Mouse (Mus musculus): ENCODE data around the gene Slc15a5. TPM values are rescaled to one million over a fixed set of nuclear protein-coding genes. Genes with fewer than 3 reads are reported as not detected.

The Slc15a5 gene
- polyA plus RNA-seq, 1 experiment from 2014 or later: not detected

DNA sequence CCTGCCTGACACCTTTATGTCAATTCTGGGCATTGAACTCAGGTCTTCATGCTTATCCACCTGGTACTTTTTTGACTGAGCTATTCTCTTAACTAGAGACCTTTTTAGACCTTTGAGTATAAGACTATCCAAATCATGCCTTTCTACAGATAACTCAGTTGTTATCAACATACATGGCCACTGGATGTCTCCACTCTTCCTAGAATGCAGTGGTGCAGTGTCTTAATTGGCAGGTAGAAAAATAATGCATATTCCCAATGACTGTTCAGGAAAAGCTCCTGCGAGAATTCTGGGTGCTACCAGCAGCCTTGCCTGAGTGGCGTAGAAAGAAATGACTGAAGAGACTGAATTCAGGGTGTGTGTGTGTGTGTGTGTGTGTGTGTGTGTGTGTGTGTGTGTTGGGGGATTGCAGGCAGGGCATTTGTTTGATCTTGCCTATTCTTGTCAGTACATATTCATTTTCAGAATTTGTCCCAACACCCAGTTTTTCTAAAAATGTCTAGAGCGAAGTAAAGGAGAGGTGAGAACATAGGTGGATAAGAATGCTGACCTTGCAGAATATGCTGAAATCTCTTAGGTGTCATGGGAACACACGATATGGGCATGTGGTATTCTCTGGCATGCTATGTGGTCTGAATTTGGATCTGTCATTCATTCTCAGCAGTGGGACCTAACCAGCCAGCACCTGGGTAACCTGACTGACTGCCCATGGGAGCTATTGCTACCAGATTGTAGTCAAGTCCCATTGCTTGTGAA, 119.5 kb downstream of the Slc15a5 start:
- no peaks in the 10 kb centered on the region for H3K9me3 ChIP-seq (replicated peaks; ENCODE audit: control insufficient read depth, low read length)
- H3K9ac ChIP-seq (ENCODE audit: low read length): no peak overlapping the region
- 0 out of 2 replicates have a peak, but pooled peaks cover 3% of the 10 kb centered on the region for H3K4me1 ChIP-seq (ENCODE audit: control insufficient read depth, insufficient read depth, low read length)
- no peak overlapping the region for H3K4me3 ChIP-seq (ENCODE audit: low read depth, low read length)
- no peaks in the 10 kb centered on the region for H3K36me3 ChIP-seq (ENCODE audit: control insufficient read depth, insufficient read depth, low read length)
- H3K27me3 ChIP-seq (replicated peaks; ENCODE audit: control insufficient read depth, insufficient read depth, low read length): no peaks in the 10 kb centered on the region
- H3K27ac ChIP-seq (ENCODE audit: low read depth, low read length): no peak overlapping the region
- DNase-seq (ENCODE audit: low spot score): peak; percentile 46
- WGBS: 91% methylated on average over 4 of the region's 4 CpGs
- ATAC-seq: no peak
- no peak overlapping the region for H3K4me2 ChIP-seq (ENCODE audit: low read length)

DNA sequence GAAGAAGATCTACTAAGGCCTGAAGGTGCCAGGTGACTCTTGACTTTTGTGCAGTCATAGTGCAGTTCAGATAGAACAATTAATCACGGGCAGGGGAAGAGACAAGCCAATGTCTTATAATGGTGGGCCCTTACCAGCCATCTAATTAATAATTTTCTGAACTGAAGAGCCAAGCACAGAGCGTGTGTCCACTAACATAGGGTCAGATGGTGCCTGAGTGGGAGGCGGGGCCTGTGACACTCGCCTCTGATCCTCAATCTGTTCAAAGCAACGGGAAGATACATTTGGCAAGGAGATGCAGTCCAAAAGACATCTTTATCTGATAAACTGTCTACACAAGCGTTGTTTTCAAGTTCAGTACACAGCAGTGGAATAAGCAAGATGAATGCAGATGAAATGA, 122.1 kb downstream of the Slc15a5 start:
- no peak overlapping the region for H3K4me3 ChIP-seq (ENCODE audit: low read depth, low read length)
- 0 out of 2 replicates have a peak, but pooled peaks cover 3% of the 10 kb centered on the region for H3K4me1 ChIP-seq (ENCODE audit: control insufficient read depth, insufficient read depth, low read length)
- H3K36me3 ChIP-seq (ENCODE audit: control insufficient read depth, insufficient read depth, low read length): no peaks in the 10 kb centered on the region
- no peak overlapping the region for H3K9ac ChIP-seq (ENCODE audit: low read length)
- H3K27me3 ChIP-seq (replicated peaks; ENCODE audit: control insufficient read depth, insufficient read depth, low read length): no peaks in the 10 kb centered on the region
- WGBS: 83% methylated on average over 6 of the region's 6 CpGs
- H3K9me3 ChIP-seq (replicated peaks; ENCODE audit: control insufficient read depth, low read length): no peaks in the 10 kb centered on the region
- DNase-seq (ENCODE audit: low spot score) (no peak), ATAC-seq (no peak)
- H3K27ac ChIP-seq (ENCODE audit: low read depth, low read length): no peak overlapping the region
- no peak overlapping the region for H3K4me2 ChIP-seq (ENCODE audit: low read length)

DNA sequence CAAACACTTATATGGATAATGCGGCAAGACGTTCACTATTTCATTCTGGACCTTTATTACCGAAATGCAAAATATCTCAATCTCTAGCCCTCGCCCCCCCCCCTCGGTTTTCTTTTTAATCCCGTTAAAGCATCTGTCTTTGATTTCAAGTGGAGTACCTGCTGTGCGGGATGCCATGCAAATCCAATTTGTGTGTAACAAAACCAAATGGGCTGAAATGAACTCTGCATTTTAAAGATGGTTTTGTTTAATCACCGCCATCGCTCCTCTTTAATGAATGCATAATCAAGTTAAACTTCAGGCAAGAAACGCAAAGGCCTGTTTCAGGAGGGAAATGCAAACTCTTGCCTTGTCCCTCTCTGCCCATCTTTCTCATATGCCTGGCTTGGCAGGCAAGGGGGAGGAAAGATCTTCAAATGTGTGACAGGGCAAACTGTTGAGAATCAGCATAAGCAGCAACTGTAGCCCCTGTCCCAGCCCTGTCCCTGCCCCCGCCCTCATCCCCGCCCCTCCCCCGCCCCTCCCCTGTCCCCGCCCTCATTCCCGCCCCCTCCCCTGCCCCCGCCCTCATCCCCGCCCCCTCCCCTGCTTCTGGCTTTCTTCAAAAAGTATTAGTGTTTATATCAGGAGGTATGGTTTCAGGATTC, 122.8 kb downstream of the Slc15a5 start:
- 10% methylated on average over 16 of the region's 17 CpGs for WGBS
- Histone ChIP-seq H3K9me3 (replicated peaks; ENCODE audit: control insufficient read depth, low read length) (no peaks in the 10 kb centered on the region), H3K4me3 (ENCODE audit: low read depth, low read length) (no peak overlapping the region), H3K4me1 (ENCODE audit: control insufficient read depth, insufficient read depth, low read length) (0 out of 2 replicates have a peak, but pooled peaks cover 3% of the 10 kb centered on the region), H3K27me3 (replicated peaks; ENCODE audit: control insufficient read depth, insufficient read depth, low read length) (no peaks in the 10 kb centered on the region), H3K27ac (ENCODE audit: low read depth, low read length) (0 out of 2 replicates have a peak overlapping the region, but pooled peaks have one; percentile 21), H3K36me3 (ENCODE audit: control insufficient read depth, insufficient read depth, low read length) (no peaks in the 10 kb centered on the region), H3K4me2 (ENCODE audit: low read length) (peak overlapping the region; percentile 24; the same call in 1 of the 2 replicates), H3K9ac (ENCODE audit: low read length) (no peak overlapping the region)
- DNase-seq (ENCODE audit: low spot score) (peak; percentile 69), ATAC-seq (peak; percentile 85)

DNA sequence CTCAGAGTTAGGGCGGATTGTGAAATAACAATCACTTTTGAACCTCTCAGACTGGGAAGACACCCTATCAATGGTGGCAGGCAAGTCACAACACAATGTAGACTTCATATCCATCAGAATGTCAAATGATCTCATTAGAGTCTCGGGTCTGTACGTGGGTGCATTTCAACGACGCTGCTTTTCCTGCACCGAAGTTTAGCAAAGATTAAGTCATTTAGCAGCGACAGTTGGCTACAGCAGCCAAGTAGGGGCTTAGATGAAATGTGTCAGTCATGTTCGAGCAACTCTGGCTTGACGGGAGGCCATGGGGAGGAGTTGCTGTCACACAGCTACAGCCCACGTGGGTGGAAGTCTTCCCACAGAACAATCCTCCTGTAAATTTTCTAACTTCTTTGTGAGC, 133.2 kb downstream of the Slc15a5 start:
- 61% methylated on average over 10 of the region's 10 CpGs for WGBS
- Histone ChIP-seq H3K9ac (ENCODE audit: low read length) (no peak overlapping the region), H3K36me3 (ENCODE audit: control insufficient read depth, insufficient read depth, low read length) (no peaks in the 10 kb centered on the region), H3K4me2 (ENCODE audit: low read length) (no peak overlapping the region), H3K4me3 (ENCODE audit: low read depth, low read length) (no peak overlapping the region), H3K27me3 (replicated peaks; ENCODE audit: control insufficient read depth, insufficient read depth, low read length) (no peaks in the 10 kb centered on the region), H3K27ac (ENCODE audit: low read depth, low read length) (no peak overlapping the region), H3K9me3 (replicated peaks; ENCODE audit: control insufficient read depth, low read length) (no peaks in the 10 kb centered on the region), H3K4me1 (ENCODE audit: control insufficient read depth, insufficient read depth, low read length) (no peaks in the 10 kb centered on the region)
- DNase-seq (ENCODE audit: low spot score) (peak; percentile 39), ATAC-seq (peak; percentile 50)

DNA sequence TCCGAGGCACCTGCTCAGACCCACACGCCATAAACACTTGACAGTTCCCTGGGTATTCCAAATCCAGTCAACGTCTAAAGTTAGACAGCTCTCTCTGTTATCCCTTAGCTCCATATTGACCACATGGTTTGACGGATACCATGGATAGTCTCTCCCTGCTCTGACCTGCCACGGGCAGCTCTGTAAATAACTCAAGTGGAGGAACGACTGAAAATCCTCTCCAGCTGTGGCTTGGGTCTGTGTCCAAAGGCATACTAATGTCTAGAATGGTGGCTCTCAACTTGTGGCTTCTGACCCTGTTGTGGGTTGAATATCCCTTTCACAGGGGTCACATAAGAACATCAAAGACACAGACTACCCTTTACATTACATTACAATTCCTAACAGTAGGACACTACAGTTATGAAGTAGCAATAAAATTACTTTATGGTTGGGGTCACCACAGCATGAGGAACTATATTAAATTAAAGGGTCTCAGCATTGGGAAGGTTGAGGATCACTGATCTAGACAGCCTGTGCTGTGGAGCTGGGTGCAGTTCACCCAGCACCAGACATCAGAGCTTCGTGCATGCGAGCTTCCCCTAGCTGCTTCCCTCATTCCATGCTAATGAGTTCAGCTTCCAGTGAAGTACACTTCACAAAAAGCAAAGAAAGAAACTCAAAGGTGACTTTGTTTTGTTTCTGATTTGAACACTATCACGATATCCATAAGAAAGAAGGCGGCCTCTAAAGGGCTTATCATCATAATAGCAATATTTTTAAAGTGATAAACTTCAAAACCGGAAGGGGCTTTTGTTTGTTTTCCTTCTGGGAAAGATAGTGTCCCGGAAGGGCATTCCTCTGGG, 139.1 kb downstream of the Slc15a5 start:
- no peaks in the 10 kb centered on the region for H3K9me3 ChIP-seq (replicated peaks; ENCODE audit: control insufficient read depth, low read length)
- no peaks in the 10 kb centered on the region for H3K27me3 ChIP-seq (replicated peaks; ENCODE audit: control insufficient read depth, insufficient read depth, low read length)
- H3K4me1 ChIP-seq (ENCODE audit: control insufficient read depth, insufficient read depth, low read length): no peaks in the 10 kb centered on the region
- 83% methylated on average over 12 of the region's 12 CpGs for WGBS
- H3K36me3 ChIP-seq (ENCODE audit: control insufficient read depth, insufficient read depth, low read length): no peaks in the 10 kb centered on the region
- no peak overlapping the region for H3K4me3 ChIP-seq (ENCODE audit: low read depth, low read length)
- no peak for ATAC-seq
- no peak overlapping the region for H3K9ac ChIP-seq (ENCODE audit: low read length)
- H3K4me2 ChIP-seq (ENCODE audit: low read length): no peak overlapping the region
- no peak overlapping the region for H3K27ac ChIP-seq (ENCODE audit: low read depth, low read length)
- no peak for DNase-seq (ENCODE audit: low spot score)

DNA sequence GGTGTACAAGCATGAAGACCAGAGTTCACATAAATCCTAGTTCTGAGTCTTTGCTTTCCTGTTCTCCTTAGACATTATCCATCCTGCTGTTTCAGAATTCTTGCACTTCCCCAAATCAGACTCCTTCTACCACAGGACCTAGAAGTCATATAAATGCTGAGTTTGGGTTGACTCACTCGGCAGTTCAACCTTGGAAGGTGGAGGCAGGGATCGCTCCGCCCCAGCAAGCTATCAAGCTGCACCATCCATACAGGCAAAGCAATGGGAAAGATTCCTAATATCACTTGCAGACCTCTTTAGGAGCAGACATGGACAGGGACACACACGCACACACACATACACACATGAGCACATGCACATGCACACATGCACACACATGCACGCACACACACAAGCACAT, 142.2 kb downstream of the Slc15a5 start:
- 93% methylated on average over 5 of the region's 5 CpGs for WGBS
- H3K9me3 ChIP-seq (replicated peaks; ENCODE audit: control insufficient read depth, low read length): no peaks in the 10 kb centered on the region
- peaks cover 5% of the 10 kb centered on the region; the same call in 1 of the 2 replicates for H3K4me1 ChIP-seq (ENCODE audit: control insufficient read depth, insufficient read depth, low read length)
- no peaks in the 10 kb centered on the region for H3K36me3 ChIP-seq (ENCODE audit: control insufficient read depth, insufficient read depth, low read length)
- H3K27me3 ChIP-seq (replicated peaks; ENCODE audit: control insufficient read depth, insufficient read depth, low read length): no peaks in the 10 kb centered on the region
- H3K4me2 ChIP-seq (ENCODE audit: low read length): no peak overlapping the region
- DNase-seq (ENCODE audit: low spot score) (no peak), ATAC-seq (no peak)
- H3K27ac ChIP-seq (ENCODE audit: low read depth, low read length): no peak overlapping the region
- no peak overlapping the region for H3K9ac ChIP-seq (ENCODE audit: low read length)
- H3K4me3 ChIP-seq (ENCODE audit: low read depth, low read length): no peak overlapping the region

DNA sequence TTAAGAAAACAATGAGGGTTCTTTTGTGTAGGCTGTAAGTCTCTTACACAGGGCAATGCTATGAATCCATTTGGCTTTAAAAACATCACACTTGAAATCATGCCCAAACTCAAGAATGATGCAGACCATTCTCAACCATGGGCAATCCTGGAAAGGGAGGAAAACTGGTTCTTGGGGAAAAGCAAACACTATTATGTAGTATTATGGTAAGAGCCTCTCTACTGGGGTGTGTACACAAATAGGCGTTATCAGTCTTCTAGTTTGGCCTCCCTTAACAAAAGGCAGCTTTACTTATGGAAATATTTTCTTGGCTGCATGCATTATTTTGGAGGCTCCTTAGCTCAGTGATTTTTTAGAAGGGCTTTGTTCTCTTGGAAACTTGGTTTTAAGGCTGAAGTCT, 143.4 kb downstream of the Slc15a5 start:
- Histone ChIP-seq H3K9me3 (replicated peaks; ENCODE audit: control insufficient read depth, low read length) (no peaks in the 10 kb centered on the region), H3K9ac (ENCODE audit: low read length) (no peak overlapping the region), H3K36me3 (ENCODE audit: control insufficient read depth, insufficient read depth, low read length) (no peaks in the 10 kb centered on the region), H3K27me3 (replicated peaks; ENCODE audit: control insufficient read depth, insufficient read depth, low read length) (no peaks in the 10 kb centered on the region), H3K4me3 (ENCODE audit: low read depth, low read length) (no peak overlapping the region), H3K27ac (ENCODE audit: low read depth, low read length) (no peak overlapping the region), H3K4me1 (ENCODE audit: control insufficient read depth, insufficient read depth, low read length) (peaks cover 5% of the 10 kb centered on the region; the same call in 1 of the 2 replicates), H3K4me2 (ENCODE audit: low read length) (no peak overlapping the region)
- no peak for DNase-seq (ENCODE audit: low spot score)
- ATAC-seq: no peak
- 71% methylated on average over 1 of the region's 1 CpGs for WGBS

DNA sequence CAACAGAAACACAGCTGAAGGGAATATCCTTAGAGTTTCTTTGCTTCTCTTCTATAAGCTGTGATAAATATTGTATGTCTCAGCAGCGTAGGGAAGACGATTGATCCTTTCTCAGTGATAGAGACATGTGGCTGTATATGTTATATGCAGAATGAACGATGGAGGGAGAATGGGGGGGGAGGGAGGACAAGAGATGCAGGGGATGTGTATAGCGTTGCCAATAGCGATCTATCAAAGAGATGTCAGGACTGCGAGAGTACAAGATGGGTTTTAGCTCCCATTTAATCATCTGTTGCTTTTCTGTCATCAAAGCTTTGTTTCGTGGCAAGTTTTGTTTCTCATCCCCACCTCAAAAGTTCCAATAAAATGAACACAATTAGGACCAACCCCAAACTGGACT, 143.9 kb downstream of the Slc15a5 start:
- ATAC-seq: no peak
- DNase-seq (ENCODE audit: low spot score): no peak
- H3K27ac ChIP-seq (ENCODE audit: low read depth, low read length): no peak overlapping the region

More for the DNA sequence above, 143.9 kb downstream of the Slc15a5 start:
- WGBS: 80% methylated on average over 7 of the region's 7 CpGs
- H3K9ac ChIP-seq (ENCODE audit: low read length): no peak overlapping the region
- H3K9me3 ChIP-seq (replicated peaks; ENCODE audit: control insufficient read depth, low read length): no peaks in the 10 kb centered on the region
- H3K36me3 ChIP-seq (ENCODE audit: control insufficient read depth, insufficient read depth, low read length): no peaks in the 10 kb centered on the region
- no peak overlapping the region for H3K4me3 ChIP-seq (ENCODE audit: low read depth, low read length)
- peaks cover 5% of the 10 kb centered on the region; the same call in 1 of the 2 replicates for H3K4me1 ChIP-seq (ENCODE audit: control insufficient read depth, insufficient read depth, low read length)
- H3K4me2 ChIP-seq (ENCODE audit: low read length): no peak overlapping the region
- no peaks in the 10 kb centered on the region for H3K27me3 ChIP-seq (replicated peaks; ENCODE audit: control insufficient read depth, insufficient read depth, low read length)
